Mouse (Mus musculus) CH12.LX (cell line): ENCODE measurements around the gene Kcnd3. TPM values are rescaled to one million over a fixed set of nuclear protein-coding genes. Genes with fewer than 3 reads are reported as not detected.

Experiments used
- DNase-seq: peaks from one replicate; pipeline ENCODE4 v3.0.0-alpha.2; 2013; ENCODE audit errors: extremely low read depth
- H3K27ac ChIP-seq: 2 replicates; pipeline ENCODE4 v1.5.1; 2012; ENCODE audit warnings: low read depth, mild to moderate bottlenecking, control low read depth, moderate library complexity; ENCODE audit not compliant: insufficient read depth
- H3K27me3 ChIP-seq: replicated peaks from 2 replicates; pipeline ENCODE3; 2012; ENCODE audit warnings: inconsistent platforms
- H3K36me3 ChIP-seq, 2 experiments: replicated peaks in 1 of 2; 2 replicates each; pipeline versions ENCODE3 to v1.6.1; 2012; ENCODE audit warnings: inconsistent platforms in 1 of 2, low read length in 1 of 2, mild to moderate bottlenecking in 1 of 2, mixed read lengths in 1 of 2, moderate library complexity in 1 of 2; ENCODE audit not compliant: control insufficient read depth in 1 of 2, insufficient read depth in 1 of 2
- H3K4me1 ChIP-seq, 2 experiments: 2 replicates each; pipeline ENCODE4 v1.6.1; 2012; ENCODE audit warnings: inconsistent platforms in 1 of 2, moderate library complexity in 1 of 2; ENCODE audit not compliant: insufficient read depth in 2 of 2, control insufficient read depth in 1 of 2
- H3K4me2 ChIP-seq: 2 replicates; pipeline ENCODE4 v1.6.1; 2012; ENCODE audit warnings: low read depth, mild to moderate bottlenecking, control low read depth; ENCODE audit not compliant: poor library complexity, insufficient read depth, severe bottlenecking
- H3K4me3 ChIP-seq, 3 experiments: fragments of 150-350 bp in 1 of 3; sonication (generic) in 1 of 3; replicated peaks in 1 of 3; 2 replicates each; pipeline versions ENCODE3 to v1.5.1; 2011 to 2012; ENCODE audit warnings: low read depth in 2 of 3, low read length in 2 of 3, mild to moderate bottlenecking in 2 of 3, moderate library complexity in 2 of 3, control low read depth in 1 of 3, improper control_type of control experiment in 1 of 3, inconsistent platforms in 1 of 3, mixed read lengths in 1 of 3; ENCODE audit not compliant: poor library complexity in 1 of 3
- H3K79me2 ChIP-seq: replicated peaks from 2 replicates; pipeline ENCODE4 v1.6.1; 2012; ENCODE audit warnings: mild to moderate bottlenecking, moderate library complexity; ENCODE audit not compliant: control insufficient read depth, poor library complexity, insufficient read depth, severe bottlenecking; ENCODE audit errors: extremely low read depth
- H3K9ac ChIP-seq: 2 replicates; pipeline ENCODE4 v1.6.1; 2012; ENCODE audit warnings: low read depth, mild to moderate bottlenecking, control low read depth, moderate library complexity; ENCODE audit not compliant: insufficient read depth
- H3K9me3 ChIP-seq: replicated peaks from 2 replicates; pipeline ENCODE3; 2012; ENCODE audit warnings: low read length, inconsistent platforms, mixed read lengths
- BHLHE40 ChIP-seq: IDR thresholded peaks from 2 replicates; pipeline ENCODE4 v1.6.1; 2011; ENCODE audit warnings: mild to moderate bottlenecking, low read depth, low read length, improper control_type of control experiment
- CHD1 ChIP-seq: IDR thresholded peaks from 2 replicates; pipeline ENCODE4 v1.6.1; 2012; ENCODE audit warnings: low read depth, low read length, improper control_type of control experiment, inconsistent platforms
- CHD2 ChIP-seq: IDR thresholded peaks from 2 replicates; pipeline ENCODE4 v1.6.1; 2011; ENCODE audit warnings: low read length, improper control_type of control experiment
- E2F4 ChIP-seq: IDR thresholded peaks from 2 replicates; pipeline ENCODE4 v1.6.1; 2011; ENCODE audit warnings: low read depth, low read length, improper control_type of control experiment; ENCODE audit not compliant: insufficient replicate concordance
- ETS1 ChIP-seq: conservative IDR thresholded peaks from 2 replicates; pipeline ENCODE4 v1.6.1; 2012; ENCODE audit warnings: low read depth, mild to moderate bottlenecking, inconsistent platforms, low read length, improper control_type of control experiment, moderate library complexity
- GABPA ChIP-seq: IDR thresholded peaks from 2 replicates; pipeline ENCODE4 v1.6.1; 2012; ENCODE audit warnings: low read depth, low read length, improper control_type of control experiment, inconsistent platforms; ENCODE audit not compliant: insufficient replicate concordance
- HCFC1 ChIP-seq: IDR thresholded peaks from 2 replicates; pipeline ENCODE4 v1.6.1; 2012; ENCODE audit warnings: low read depth, mild to moderate bottlenecking, inconsistent platforms, low read length, improper control_type of control experiment
- JUN ChIP-seq: IDR thresholded peaks from 2 replicates; pipeline ENCODE4 v1.6.1; 2011; ENCODE audit warnings: low read depth, mild to moderate bottlenecking, low read length, improper control_type of control experiment, moderate library complexity; ENCODE audit not compliant: insufficient read depth
- JUND ChIP-seq: conservative IDR thresholded peaks from 2 replicates; pipeline ENCODE4 v1.6.1; 2011; ENCODE audit warnings: low read depth, low read length, improper control_type of control experiment
- KAT2A ChIP-seq: IDR thresholded peaks from 2 replicates; pipeline ENCODE4 v1.6.1; 2012; ENCODE audit warnings: low read length, improper control_type of control experiment, inconsistent platforms; ENCODE audit not compliant: insufficient replicate concordance
- MAFK ChIP-seq: IDR thresholded peaks from 2 replicates; pipeline ENCODE4 v1.6.1; 2011; ENCODE audit warnings: low read length, improper control_type of control experiment; ENCODE audit not compliant: insufficient replicate concordance
- MAX ChIP-seq: IDR thresholded peaks from 2 replicates; pipeline ENCODE4 v1.6.1; 2011; ENCODE audit warnings: low read length, improper control_type of control experiment
- MAZ ChIP-seq: IDR thresholded peaks from 2 replicates; pipeline ENCODE4 v1.6.1; 2012; ENCODE audit warnings: low read depth, mild to moderate bottlenecking, inconsistent platforms, low read length, improper control_type of control experiment, moderate library complexity
- MEF2A ChIP-seq: IDR thresholded peaks from 2 replicates; pipeline ENCODE4 v1.6.1; 2014; ENCODE audit warnings: low read depth, mild to moderate bottlenecking, inconsistent platforms, low read length, improper control_type of control experiment, borderline replicate concordance
- MYC ChIP-seq: IDR thresholded peaks from 2 replicates; pipeline ENCODE4 v1.6.1; 2011; ENCODE audit warnings: low read depth, mild to moderate bottlenecking, improper control_type of control experiment, low read length
- NELFE ChIP-seq: IDR thresholded peaks from 2 replicates; pipeline ENCODE4 v1.6.1; 2011; ENCODE audit warnings: low read depth, low read length, improper control_type of control experiment
- NRF1 ChIP-seq: IDR thresholded peaks from 2 replicates; pipeline ENCODE4 v1.6.1; 2014; ENCODE audit warnings: low read depth, mild to moderate bottlenecking, inconsistent platforms, low read length, improper control_type of control experiment, moderate library complexity
- PAX5 ChIP-seq: IDR thresholded peaks from 2 replicates; pipeline ENCODE4 v1.6.1; 2012; ENCODE audit warnings: low read length, inconsistent platforms, mixed read lengths
- RAD21 ChIP-seq: IDR thresholded peaks from 2 replicates; pipeline ENCODE4 v1.6.1; 2011; ENCODE audit warnings: low read depth, mild to moderate bottlenecking, low read length, improper control_type of control experiment, moderate library complexity
- RCOR1 ChIP-seq: conservative IDR thresholded peaks from 2 replicates; pipeline ENCODE4 v1.6.1; 2012; ENCODE audit warnings: low read depth, mild to moderate bottlenecking, inconsistent platforms, low read length, improper control_type of control experiment
- SIN3A ChIP-seq: IDR thresholded peaks from 2 replicates; pipeline ENCODE4 v1.6.1; 2012; ENCODE audit warnings: low read length, improper control_type of control experiment, inconsistent platforms
- TBP ChIP-seq: conservative IDR thresholded peaks from 2 replicates; pipeline ENCODE4 v1.6.1; 2011; ENCODE audit warnings: low read depth, low read length, improper control_type of control experiment
- UBTF ChIP-seq: IDR thresholded peaks from 2 replicates; pipeline ENCODE4 v1.6.1; 2012; ENCODE audit warnings: low read depth, mild to moderate bottlenecking, inconsistent platforms, low read length, improper control_type of control experiment, moderate library complexity
- ZKSCAN1 ChIP-seq: IDR thresholded peaks from 2 replicates; pipeline ENCODE4 v1.6.1; 2012; ENCODE audit warnings: low read depth, inconsistent platforms, low read length, improper control_type of control experiment, borderline replicate concordance
- dilution Hi-C: fragments of 300-500 bp; cut with MboI; formaldehyde crosslinking; loops from 2 replicates; pipeline ENCODE4 v1.14.3; 2020; ENCODE audit warnings: low sequenced_read_pairs; ENCODE audit not compliant: extremely low pct_unique_long_range_greater_than_20kb, extremely low pct_ligation_motif_present
- in situ Hi-C: fragments of 300-500 bp; cut with MboI; formaldehyde crosslinking; loops from 3 replicates; pipeline ENCODE4 v1.14.3; 2019; ENCODE audit warnings: low sequenced_read_pairs, low pct_ligation_motif_present, low pct_unique_long_range_greater_than_20kb, mixed read lengths
- polyA plus RNA-seq: library from polyadenylated mRNA; unstranded; fragments of >175 nt; gene quantifications from 2 replicates; pipeline ENCODE4 v1.2.1, GENCODE M21; 2012; ENCODE audit warnings: low read depth; ENCODE audit not compliant: insufficient read length
- total RNA-seq, 2 experiments: library from RNA; depleted of rRNA; stranded (reverse); fragments of 300-350 nt in 1 of 2; fragments of >200 nt in 1 of 2; gene quantifications; 2 replicates each; pipeline ENCODE4 v1.2.3; 2012 to 2014

Kcnd3 gene
- total and polyA plus RNA-seq, 3 experiments, result not detected

GRCm38 (mm10) chr3:105559456-105559855, 107.3 kb downstream of the Kcnd3 start:
- Histone ChIP-seq H3K9me3 (no peaks in the 10 kb centered on the region), H3K9ac (no peak overlapping the region), H3K27ac (no peak overlapping the region), H3K36me3 (no peaks in the 10 kb centered on the region), H3K4me1 (no peaks in the 10 kb centered on the region), H3K27me3 (peaks cover 85% of the 10 kb centered on the region), H3K79me2 (no peaks in the 10 kb centered on the region), H3K4me3 (no peak overlapping the region), H3K4me2 (no peak overlapping the region)
- TF ChIP-seq RCOR1 (no peak), GABPA (no peak), MAX (no peak), MYC (no peak), KAT2A (no peak), HCFC1 (no peak), TBP (no peak), JUN (no peak), PAX5 (no peak), NRF1 (no peak), ZKSCAN1 (no peak), MEF2A (no peak), NELFE (no peak), CHD1 (no peak), SIN3A (no peak), BHLHE40 (no peak), CHD2 (no peak), JUND (no peak), MAFK (no peak), E2F4 (no peak)
- dilution Hi-C loops (no loop called here), in situ Hi-C loops (no loop called here)
- no peak for DNase-seq

GRCm38 (mm10) chr3:105566973-105567372, 114.8 kb downstream of the Kcnd3 start:
- Histone ChIP-seq H3K36me3 (no peaks in the 10 kb centered on the region), H3K4me3 (no peak overlapping the region), H3K4me1 (no peaks in the 10 kb centered on the region), H3K9ac (no peak overlapping the region), H3K27me3 (peaks cover 97% of the 10 kb centered on the region), H3K27ac (no peak overlapping the region), H3K9me3 (no peaks in the 10 kb centered on the region), H3K4me2 (no peak overlapping the region), H3K79me2 (no peaks in the 10 kb centered on the region)
- no peak for DNase-seq
- in situ Hi-C loops (no loop called here), dilution Hi-C loops (no loop called here)
- TF ChIP-seq NELFE (no peak), HCFC1 (no peak), ETS1 (no peak), BHLHE40 (no peak), UBTF (no peak), TBP (no peak), RCOR1 (no peak), RAD21 (no peak), MEF2A (no peak), NRF1 (no peak), JUN (no peak), CHD1 (no peak), MAZ (no peak), JUND (no peak), E2F4 (no peak), PAX5 (no peak)
